Comparison of ENCODE assay signal across 9 mouse cellular contexts in genomic region chr16:35941382-35941781, GRCm38 (mm10). TPM values are rescaled to one million over a fixed set of nuclear protein-coding genes. Genes with fewer than 3 reads are reported as not detected.
DNase-seq lines count a peak whose midpoint lies in the region; ATAC-seq and TF ChIP-seq lines count a peak whose summit lies in the region.
"Had no signal": no experiment of that assay in that cellular context is flagged by ENCODE, and none has a peak within 500 bp of the region (broad histone marks: within the 10 kb centered on the region; RNA-seq: fewer than 3 reads in every experiment).

No protein-coding gene starts in this region.

- no peak overlapping the region for H3K4me2 ChIP-seq in kidney, embryonic 16.5 days (replicated peaks; ENCODE audit: low read depth, low read length)
- no peak overlapping the region for H3K4me2 ChIP-seq in hindbrain, embryonic 13.5 days
- no peak overlapping the region for H3K4me2 ChIP-seq in forebrain, embryonic 15.5 days (replicated peaks)
- H3K4me2 ChIP-seq: heart, embryonic 13.5 days had no signal

- no peaks in the 10 kb centered on the region for H3K27me3 ChIP-seq in kidney, embryonic 16.5 days (ENCODE audit: insufficient read depth, low read length)
- 0 out of 2 replicates have a peak, but pooled peaks cover 3% of the 10 kb centered on the region for H3K27me3 ChIP-seq in E14TG2a.4 (ENCODE audit: insufficient read depth, low read length)
- H3K27me3 ChIP-seq in hindbrain, embryonic 13.5 days: peaks cover 28% of the 10 kb centered on the region
- H3K27me3 ChIP-seq in forebrain, embryonic 15.5 days: no peaks in the 10 kb centered on the region
- H3K27me3 ChIP-seq: heart, embryonic 13.5 days had no signal

- no peak for ATAC-seq in kidney, embryonic 16.5 days (ENCODE audit: low FRiP score, low TSS enrichment)
- no peak for ATAC-seq in hindbrain, embryonic 13.5 days (ENCODE audit: low FRiP score)
- ATAC-seq in forebrain, embryonic 15.5 days (replicated peaks): no peak

- no peaks in the 10 kb centered on the region for H3K9me3 ChIP-seq in kidney, embryonic 16.5 days (ENCODE audit: low read length)
- H3K9me3 ChIP-seq in E14TG2a.4 (ENCODE audit: low read length): no peaks in the 10 kb centered on the region
- no peaks in the 10 kb centered on the region for H3K9me3 ChIP-seq in hindbrain, embryonic 13.5 days
- H3K9me3 ChIP-seq in forebrain, embryonic 15.5 days: no peaks in the 10 kb centered on the region
- H3K9me3 ChIP-seq: heart, embryonic 13.5 days had no signal

- H3K9ac ChIP-seq in kidney, embryonic 16.5 days (replicated peaks; ENCODE audit: low read length): no peak overlapping the region
- H3K9ac ChIP-seq in hindbrain, embryonic 13.5 days: no peak overlapping the region
- no peak overlapping the region for H3K9ac ChIP-seq in forebrain, embryonic 15.5 days (replicated peaks)
- H3K9ac ChIP-seq: heart, embryonic 13.5 days had no signal

- peak; percentile 70 for TF ChIP-seq CTCF in E14TG2a.4 (conservative IDR thresholded peaks at IDR 0.05; ENCODE audit: low read length)

- H3K4me3 ChIP-seq in kidney, embryonic 16.5 days (ENCODE audit: low read length): no peak overlapping the region
- no peak overlapping the region for H3K4me3 ChIP-seq in E14TG2a.4 (replicated peaks; ENCODE audit: low read length)
- H3K4me3 ChIP-seq in hindbrain, embryonic 13.5 days: no peak overlapping the region
- no peak overlapping the region for H3K4me3 ChIP-seq in forebrain, embryonic 15.5 days
- H3K4me3 ChIP-seq: heart, embryonic 13.5 days had no signal

- 91% methylated on average over 7 of the region's 7 CpGs for WGBS in kidney, embryonic 16.5 days
- WGBS in hindbrain, embryonic 13.5 days: 86% methylated on average over 7 of the region's 7 CpGs
- WGBS in forebrain, embryonic 15.5 days: 83% methylated on average over 7 of the region's 7 CpGs

- no peak overlapping the region for H3K27ac ChIP-seq in kidney, embryonic 16.5 days (ENCODE audit: low read length)
- H3K27ac ChIP-seq in hindbrain, embryonic 13.5 days: no peak overlapping the region
- H3K27ac ChIP-seq in forebrain, embryonic 15.5 days (replicated peaks): no peak overlapping the region
- H3K27ac ChIP-seq: heart, embryonic 13.5 days had no signal

- H3K36me3 ChIP-seq in kidney, embryonic 16.5 days (ENCODE audit: insufficient read depth, low read length): no peaks in the 10 kb centered on the region; the same call in none of the 2 replicates
- peaks cover 5% of the 10 kb centered on the region for H3K36me3 ChIP-seq in E14TG2a.4 (ENCODE audit: insufficient read depth, low read length)
- H3K36me3 ChIP-seq in hindbrain, embryonic 13.5 days: no peaks in the 10 kb centered on the region
- H3K36me3 ChIP-seq in forebrain, embryonic 15.5 days: no peaks in the 10 kb centered on the region

- DNase-seq in kidney, adult 18-20 months: peak; percentile 43
- DNase-seq in c-Kit-negative CD71-positive TER-119-positive erythroid progenitor cells, embryonic 14.5 days (ENCODE audit: low read depth, low spot score): peak; percentile 34
- peak; percentile 7 to 43 for DNase-seq in natural killer cell, adult 2 months (ENCODE audit: low spot score in 2 of 2)
- DNase-seq in urinary bladder, postnatal 4 days (ENCODE audit: low spot score in 2 of 2): no peak

- H3K4me1 ChIP-seq in kidney, embryonic 16.5 days (ENCODE audit: insufficient read depth, low read length): 0 out of 2 replicates have a peak, but pooled peaks cover 3% of the 10 kb centered on the region
- H3K4me1 ChIP-seq in E14TG2a.4 (replicated peaks; ENCODE audit: low read depth, low read length): peaks cover 37% of the 10 kb centered on the region
- H3K4me1 ChIP-seq in hindbrain, embryonic 13.5 days (replicated peaks): peaks cover 14% of the 10 kb centered on the region
- H3K4me1 ChIP-seq in forebrain, embryonic 15.5 days: peaks cover 9% of the 10 kb centered on the region

RNA-seq across cellular contexts. Expression of gene Dtx3l, which starts 2.4 kb away (rescaled TPM):
- 3.9 and 4.5 TPM in 2 replicates for polyA plus RNA-seq in kidney, embryonic 16.5 days (2015; fragmentation: Nextera tagmentation; extraction: Ambion mirVana)
- 1.3 and 1.5 TPM in 2 replicates for polyA plus RNA-seq in hindbrain, embryonic 13.5 days (2015; fragmentation: Nextera tagmentation; extraction: Ambion mirVana)
- polyA plus RNA-seq in forebrain, embryonic 15.5 days (2015; fragmentation: Nextera tagmentation; extraction: Ambion mirVana): 1.7 and 2.2 TPM in 2 replicates

RNA-seq across cellular contexts. Expression of gene Parp9, which starts 3.1 kb away (rescaled TPM):
- polyA plus RNA-seq in kidney, embryonic 16.5 days (2015; fragmentation: Nextera tagmentation; extraction: Ambion mirVana): 4.8 and 5.0 TPM in 2 replicates
- 1.8 and 1.9 TPM in 2 replicates for polyA plus RNA-seq in hindbrain, embryonic 13.5 days (2015; fragmentation: Nextera tagmentation; extraction: Ambion mirVana)
- polyA plus RNA-seq in forebrain, embryonic 15.5 days (2015; fragmentation: Nextera tagmentation; extraction: Ambion mirVana): 2.4 and 2.5 TPM in 2 replicates

RNA-seq across cellular contexts. Expression of gene Kpna1, which starts 37.2 kb away (rescaled TPM):
- 35.9 and 38.2 TPM in 2 replicates for polyA plus RNA-seq in kidney, embryonic 16.5 days (2015; fragmentation: Nextera tagmentation; extraction: Ambion mirVana)
- polyA plus RNA-seq in hindbrain, embryonic 13.5 days (2015; fragmentation: Nextera tagmentation; extraction: Ambion mirVana): 79.2 and 82.8 TPM in 2 replicates
- 75.2 and 76.2 TPM in 2 replicates for polyA plus RNA-seq in forebrain, embryonic 15.5 days (2015; fragmentation: Nextera tagmentation; extraction: Ambion mirVana)

Comparison
In these comparisons a context has a peak if more than half of its experiments do, and no peak if none do; other contexts are left out.
1. DNase-seq: peak in kidney, adult 18-20 months (single experiment), c-Kit-negative CD71-positive TER-119-positive erythroid progenitor cells, embryonic 14.5 days (single experiment) and natural killer cell, adult 2 months (2 of 2); none in urinary bladder, postnatal 4 days (0 of 2).